Mouse (Mus musculus) limb, embryonic 11.5 days (tissue): ENCODE measurements around the gene Gje1. TPM values are rescaled to one million over a fixed set of nuclear protein-coding genes. Genes with fewer than 3 reads are reported as not detected.

ENCODE experiments used
- ATAC-seq: fragments of 200-750 bp; cut with Nextera tagmentation; 2 replicates; pipeline ENCODE4 v1.8.0; 2017; ENCODE audit warnings: low read depth; ENCODE audit not compliant: insufficient number of reproducible peaks, low FRiP score, low TSS enrichment
- DNase-seq: peaks from one replicate; pipeline ENCODE4 v3.0.0-alpha.2; 2015; ENCODE audit warnings: low spot score
- H3K27ac ChIP-seq: fragments of 300-500 bp; sonication (generic); replicated peaks from 2 replicates; pipeline ENCODE4 v1.5.1; 2014; ENCODE audit warnings: low read depth, mild to moderate bottlenecking, low read length
- H3K27me3 ChIP-seq: fragments of 300-500 bp; sonication (generic); 2 replicates; pipeline ENCODE4 v1.6.1; 2014; ENCODE audit warnings: mild to moderate bottlenecking, low read length, mixed read lengths; ENCODE audit not compliant: control insufficient read depth, insufficient read depth
- H3K36me3 ChIP-seq: fragments of 300-500 bp; sonication (generic); 2 replicates; pipeline ENCODE4 v1.6.1; 2014; ENCODE audit warnings: mild to moderate bottlenecking, low read length, moderate library complexity, mixed read lengths; ENCODE audit not compliant: control insufficient read depth, insufficient read depth
- H3K4me1 ChIP-seq: fragments of 300-500 bp; sonication (generic); 2 replicates; pipeline ENCODE4 v1.6.1; 2014; ENCODE audit warnings: low read length, mixed read lengths; ENCODE audit not compliant: control insufficient read depth, insufficient read depth
- H3K4me2 ChIP-seq: fragments of 300-500 bp; sonication (generic); 2 replicates; pipeline ENCODE4 v1.6.1; 2014; ENCODE audit warnings: low read depth, mild to moderate bottlenecking, moderate library complexity; ENCODE audit not compliant: severe bottlenecking
- H3K4me3 ChIP-seq: fragments of 300-500 bp; sonication (generic); 2 replicates; pipeline ENCODE4 v1.5.1; 2014; ENCODE audit warnings: low read depth, low read length
- H3K9ac ChIP-seq: fragments of 300-500 bp; sonication (generic); 2 replicates; pipeline ENCODE4 v1.6.1; 2014; ENCODE audit warnings: mild to moderate bottlenecking, low read length
- H3K9me3 ChIP-seq: fragments of 300-500 bp; sonication (generic); 2 replicates; pipeline ENCODE4 v1.6.1; 2016; ENCODE audit warnings: low read length; ENCODE audit not compliant: control insufficient read depth
- WGBS: fragments of 180-500 bp; shearing (Covaris S2); extraction: QIAGEN DNeasy Blood & Tissue Kit; methylation state at CpG from one replicate; pipeline ENCODE4 v1.1.7; 2014; 5-methylcytosine and 5-hydroxymethylcytosine counted together
- polyA plus RNA-seq: library from polyadenylated mRNA; unstranded; fragments of >200 nt; fragmentation: Nextera tagmentation; extraction: Ambion mirVana; gene quantifications from 2 replicates; pipeline ENCODE4 v1.2.1, GENCODE M21; 2014

The Gje1 gene
- polyA plus RNA-seq, 1 experiment from 2014 or later, result 0.20 TPM

- Histone ChIP-seq H3K4me2 (no peak overlapping the region), H3K36me3 (no peaks in the 10 kb centered on the region), H3K4me1 (no peaks in the 10 kb centered on the region), H3K4me3 (no peak overlapping the region), H3K9me3 (no peaks in the 10 kb centered on the region), H3K27me3 (no peaks in the 10 kb centered on the region), H3K27ac (no peak overlapping the region), H3K9ac (no peak overlapping the region)
- DNase-seq (no peak), ATAC-seq (no peak)
- WGBS, result 68% methylated on average over 1 of the region's 1 CpGs
Measured at GRCm38 (mm10) chr10:14703239-14703638, 14.8 kb downstream of the Gje1 start.

- ATAC-seq (no peak), DNase-seq (no peak)
- Histone ChIP-seq H3K4me2 (no peak overlapping the region), H3K9me3 (no peaks in the 10 kb centered on the region), H3K36me3 (no peaks in the 10 kb centered on the region), H3K27me3 (no peaks in the 10 kb centered on the region), H3K27ac (no peak overlapping the region), H3K4me3 (no peak overlapping the region), H3K9ac (no peak overlapping the region), H3K4me1 (no peaks in the 10 kb centered on the region)
- 91% methylated on average over 3 of the region's 3 CpGs for WGBS
Measured at GRCm38 (mm10) chr10:14690349-14690748, 27.7 kb downstream of the Gje1 start.

GRCm38 (mm10) chr10:14688785-14689442 is 29.1 kb downstream of the Gje1 start:
- ATAC-seq (no peak), DNase-seq (no peak)
- H3K27ac ChIP-seq, result no peak overlapping the region
- H3K4me3 ChIP-seq, result no peak overlapping the region
- H3K9me3 ChIP-seq, result no peaks in the 10 kb centered on the region
- H3K27me3 ChIP-seq, result no peaks in the 10 kb centered on the region
- H3K4me1 ChIP-seq, result no peaks in the 10 kb centered on the region
- H3K36me3 ChIP-seq, result no peaks in the 10 kb centered on the region
- 90% methylated on average over 6 of the region's 6 CpGs for WGBS
- H3K4me2 ChIP-seq, result no peak overlapping the region
- no peak overlapping the region for H3K9ac ChIP-seq

GRCm38 (mm10) chr10:14685663-14686062 is 32.4 kb downstream of the Gje1 start:
- WGBS, result 98% methylated on average over 1 of the region's 1 CpGs
- Histone ChIP-seq H3K4me3 (no peak overlapping the region), H3K4me2 (no peak overlapping the region), H3K27ac (no peak overlapping the region), H3K9ac (no peak overlapping the region), H3K4me1 (no peaks in the 10 kb centered on the region), H3K9me3 (no peaks in the 10 kb centered on the region), H3K27me3 (no peaks in the 10 kb centered on the region), H3K36me3 (no peaks in the 10 kb centered on the region)
- DNase-seq, result no peak
- no peak for ATAC-seq

GRCm38 (mm10) chr10:14666147-14666546 is 51.9 kb downstream of the Gje1 start:
- Histone ChIP-seq H3K36me3 (no peaks in the 10 kb centered on the region), H3K4me2 (no peak overlapping the region), H3K4me3 (no peak overlapping the region), H3K4me1 (no peaks in the 10 kb centered on the region), H3K27me3 (no peaks in the 10 kb centered on the region), H3K27ac (no peak overlapping the region), H3K9me3 (no peaks in the 10 kb centered on the region), H3K9ac (no peak overlapping the region)
- ATAC-seq (no peak), DNase-seq (no peak)
- 95% methylated on average over 2 of the region's 2 CpGs for WGBS

Other genes with a start within 250 kb of the Gje1 start
- 1.1 and 1.6 TPM in 2 replicates for gene Adgrg6, start 172.6 kb downstream of the Gje1 start, polyA plus RNA-seq
- gene Vta1, start 12.7 kb downstream of the Gje1 start, polyA plus RNA-seq, result 109 and 114 TPM in 2 replicates
- gene Nmbr, start 12.6 kb downstream of the Gje1 start, polyA plus RNA-seq, result 0.16 TPM in 1 of 2 replicates, not detected in the other